Comparison of ENCODE assay signal across 13 mouse cellular contexts in genomic region chr8:120278009-120278408, GRCm38 (mm10). TPM values are rescaled to one million over a fixed set of nuclear protein-coding genes. Genes with fewer than 3 reads are reported as not detected.
DNase-seq lines count a peak whose midpoint lies in the region; ATAC-seq and TF ChIP-seq lines count a peak whose summit lies in the region.
"Had no signal": no experiment of that assay in that cellular context is flagged by ENCODE, and none has a peak within 500 bp of the region (broad histone marks: within the 10 kb centered on the region; RNA-seq: fewer than 3 reads in every experiment).

No protein-coding gene starts in this region.

- H3K4me1 ChIP-seq in hindbrain, embryonic 12.5 days: peaks cover 64% of the 10 kb centered on the region
- H3K4me1 ChIP-seq in hindbrain, embryonic 16.5 days (ENCODE audit: control insufficient read depth, insufficient read depth, low read depth, low read length): peaks cover 33% of the 10 kb centered on the region
- peaks cover 48% of the 10 kb centered on the region for H3K4me1 ChIP-seq in lung, embryonic 14.5 days (ENCODE audit: insufficient read depth)
- peaks cover 57% of the 10 kb centered on the region for H3K4me1 ChIP-seq in intestine, embryonic 16.5 days (ENCODE audit: control insufficient read depth, insufficient read depth, low read length)
- peaks cover 46% of the 10 kb centered on the region for H3K4me1 ChIP-seq in forebrain, embryonic 15.5 days

- no peaks in the 10 kb centered on the region for H3K9me3 ChIP-seq in hindbrain, embryonic 12.5 days (replicated peaks)
- no peaks in the 10 kb centered on the region for H3K9me3 ChIP-seq in hindbrain, embryonic 16.5 days (ENCODE audit: control insufficient read depth, low read length)
- H3K9me3 ChIP-seq in lung, embryonic 14.5 days (ENCODE audit: low read depth, low read length): no peaks in the 10 kb centered on the region
- no peaks in the 10 kb centered on the region for H3K9me3 ChIP-seq in intestine, embryonic 16.5 days (ENCODE audit: control insufficient read depth, low read length)
- no peaks in the 10 kb centered on the region for H3K9me3 ChIP-seq in forebrain, embryonic 15.5 days

- peak; percentile 67 for DNase-seq in lung, embryonic 14.5 days
- no peak for DNase-seq in lung, postnatal 25 days (ENCODE audit: low spot score)
- DNase-seq in lung, postnatal 36 days: peak; percentile 26
- DNase-seq in cerebellum, postnatal 14 days: no peak
- DNase-seq: adrenal gland, adult 8-10 months; spleen, adult 18-20 months; thymus, adult 2 months had no signal

- no peak for ATAC-seq in hindbrain, embryonic 12.5 days (ENCODE audit: low FRiP score)
- no peak for ATAC-seq in hindbrain, embryonic 16.5 days
- ATAC-seq in lung, embryonic 14.5 days (ENCODE audit: insufficient read depth): no peak
- ATAC-seq in intestine, embryonic 16.5 days: no peak
- ATAC-seq in forebrain, embryonic 15.5 days (replicated peaks): no peak
- ATAC-seq: inflammation-experienced regulatory T-cells, adult 6 months; Patski had no signal

- H3K9ac ChIP-seq in hindbrain, embryonic 12.5 days: no peak overlapping the region
- H3K9ac ChIP-seq in hindbrain, embryonic 16.5 days (ENCODE audit: low read depth, low read length): no peak overlapping the region
- no peak overlapping the region for H3K9ac ChIP-seq in lung, embryonic 14.5 days
- H3K9ac ChIP-seq in intestine, embryonic 16.5 days (ENCODE audit: low read depth, low read length): peak overlapping the region; percentile 34
- no peak overlapping the region for H3K9ac ChIP-seq in forebrain, embryonic 15.5 days (replicated peaks)

- H3K36me3 ChIP-seq in hindbrain, embryonic 12.5 days: no peaks in the 10 kb centered on the region
- H3K36me3 ChIP-seq in hindbrain, embryonic 16.5 days (ENCODE audit: control insufficient read depth, insufficient read depth, low read length): no peaks in the 10 kb centered on the region
- H3K36me3 ChIP-seq in lung, embryonic 14.5 days (ENCODE audit: insufficient read depth): no peaks in the 10 kb centered on the region
- H3K36me3 ChIP-seq in intestine, embryonic 16.5 days (ENCODE audit: control insufficient read depth, insufficient read depth, low read length): no peaks in the 10 kb centered on the region
- H3K36me3 ChIP-seq in forebrain, embryonic 15.5 days: no peaks in the 10 kb centered on the region

- TF ChIP-seq CTCF in lung, embryonic 14.5 days (IDR thresholded peaks at IDR 0.05; ENCODE audit: low read depth): no peak

- H3K4me2 ChIP-seq in hindbrain, embryonic 12.5 days (replicated peaks): no peak overlapping the region
- H3K4me2 ChIP-seq in hindbrain, embryonic 16.5 days (ENCODE audit: low read length): no peak overlapping the region
- no peak overlapping the region for H3K4me2 ChIP-seq in lung, embryonic 14.5 days
- 0 out of 2 replicates have a peak overlapping the region, but pooled peaks have one; percentile 10 for H3K4me2 ChIP-seq in intestine, embryonic 16.5 days (ENCODE audit: low read depth, low read length)
- H3K4me2 ChIP-seq in forebrain, embryonic 15.5 days (replicated peaks): no peak overlapping the region

- no peak overlapping the region for H3K4me3 ChIP-seq in hindbrain, embryonic 12.5 days
- H3K4me3 ChIP-seq in hindbrain, embryonic 16.5 days (ENCODE audit: low read length): no peak overlapping the region
- no peak overlapping the region for H3K4me3 ChIP-seq in lung, embryonic 14.5 days (ENCODE audit: low read depth, low read length)
- H3K4me3 ChIP-seq in intestine, embryonic 16.5 days (ENCODE audit: low read length): no peak overlapping the region
- no peak overlapping the region for H3K4me3 ChIP-seq in forebrain, embryonic 15.5 days

- peaks cover 22% of the 10 kb centered on the region for H3K27me3 ChIP-seq in hindbrain, embryonic 12.5 days
- H3K27me3 ChIP-seq in hindbrain, embryonic 16.5 days (replicated peaks; ENCODE audit: control insufficient read depth, insufficient read depth, low read length): peaks cover 3% of the 10 kb centered on the region; the same call in 1 of the 2 replicates
- no peaks in the 10 kb centered on the region for H3K27me3 ChIP-seq in lung, embryonic 14.5 days (ENCODE audit: insufficient read depth, low read length)
- H3K27me3 ChIP-seq in intestine, embryonic 16.5 days (replicated peaks; ENCODE audit: control insufficient read depth, insufficient read depth, low read length): no peaks in the 10 kb centered on the region
- no peaks in the 10 kb centered on the region for H3K27me3 ChIP-seq in forebrain, embryonic 15.5 days
- H3K27me3 ChIP-seq: Patski had no signal

- WGBS in hindbrain, embryonic 12.5 days: 76% methylated on average over 14 of the region's 14 CpGs
- 73% methylated on average over 14 of the region's 14 CpGs for WGBS in hindbrain, embryonic 16.5 days
- 28% methylated on average over 14 of the region's 14 CpGs for WGBS in lung, embryonic 14.5 days
- WGBS in intestine, embryonic 16.5 days: 53% methylated on average over 14 of the region's 14 CpGs
- WGBS in forebrain, embryonic 15.5 days: 70% methylated on average over 14 of the region's 14 CpGs

- H3K27ac ChIP-seq in hindbrain, embryonic 12.5 days: 0 out of 2 replicates have a peak overlapping the region, but pooled peaks have one; percentile 5
- no peak overlapping the region for H3K27ac ChIP-seq in hindbrain, embryonic 16.5 days (ENCODE audit: low read depth, low read length)
- peak overlapping the region; percentile 94; the same call in 1 of the 2 replicates for H3K27ac ChIP-seq in lung, embryonic 14.5 days (ENCODE audit: low read depth)
- H3K27ac ChIP-seq in intestine, embryonic 16.5 days (ENCODE audit: low read length): peak overlapping the region; percentile 92; the same call in 1 of the 2 replicates
- H3K27ac ChIP-seq in forebrain, embryonic 15.5 days (replicated peaks): no peak overlapping the region

RNA-seq across cellular contexts. Expression of gene Gse1, which starts 49.8 kb away (rescaled TPM):
- polyA plus RNA-seq in hindbrain, embryonic 12.5 days (2016; fragmentation: Nextera tagmentation; extraction: Ambion mirVana): 22.4 and 24.0 TPM in 2 replicates
- polyA plus RNA-seq in hindbrain, embryonic 16.5 days (2015; fragmentation: Nextera tagmentation; extraction: Ambion mirVana): 10.7 and 14.8 TPM in 2 replicates
- polyA plus RNA-seq in lung, embryonic 14.5 days (2014; fragmentation: Nextera tagmentation; extraction: Ambion mirVana): 12.7 and 14.3 TPM in 2 replicates
- polyA plus RNA-seq in intestine, embryonic 16.5 days (2015; fragmentation: Nextera tagmentation; extraction: Ambion mirVana): 7.3 and 8.3 TPM in 2 replicates
- 31.3 and 32.7 TPM in 2 replicates for polyA plus RNA-seq in forebrain, embryonic 15.5 days (2015; fragmentation: Nextera tagmentation; extraction: Ambion mirVana)

Comparison
In these comparisons a context has a peak if more than half of its experiments do, and no peak if none do; other contexts are left out.
1. H3K27ac ChIP-seq: peak in hindbrain, embryonic 12.5 days (single experiment), lung, embryonic 14.5 days (single experiment) and intestine, embryonic 16.5 days (single experiment); none in hindbrain, embryonic 16.5 days (single experiment) and forebrain, embryonic 15.5 days (single experiment).
2. DNase-seq: peak in lung, embryonic 14.5 days (single experiment) and lung, postnatal 36 days (single experiment); none in lung, postnatal 25 days (single experiment) and cerebellum, postnatal 14 days (0 of 2).